Mouse (Mus musculus) forebrain, embryonic 11.5 days (tissue): Measurements from ENCODE around the gene Anapc5. TPM values are rescaled to one million over a fixed set of nuclear protein-coding genes. Genes with fewer than 3 reads are reported as not detected.

Source experiments
- ATAC-seq: fragments of 200-750 bp; cut with Nextera tagmentation; replicated peaks from 2 replicates; pipeline ENCODE4 v1.8.0; 2017; ENCODE audit warnings: moderate TSS enrichment; ENCODE audit not compliant: low FRiP score
- DNase-seq: peaks from one replicate; pipeline ENCODE4 v3.0.0-alpha.2; 2017; ENCODE audit warnings: low spot score
- H3K27ac ChIP-seq: fragments of 300-500 bp; sonication (generic); 2 replicates; pipeline ENCODE4 v1.5.1; 2014; ENCODE audit warnings: low read depth, low read length
- H3K27me3 ChIP-seq: fragments of 300-500 bp; sonication (generic); 2 replicates; pipeline ENCODE4 v1.6.1; 2014; ENCODE audit warnings: mild to moderate bottlenecking, low read length, mixed read lengths; ENCODE audit not compliant: control insufficient read depth, insufficient read depth
- H3K36me3 ChIP-seq: fragments of 300-500 bp; sonication (generic); 2 replicates; pipeline ENCODE4 v1.6.1; 2014; ENCODE audit warnings: mild to moderate bottlenecking, low read length, moderate library complexity, mixed read lengths; ENCODE audit not compliant: control insufficient read depth, insufficient read depth
- H3K4me1 ChIP-seq: fragments of 300-500 bp; sonication (generic); replicated peaks from 2 replicates; pipeline ENCODE4 v1.6.1; 2014; ENCODE audit warnings: low read length, mixed read lengths; ENCODE audit not compliant: control insufficient read depth, insufficient read depth
- H3K4me2 ChIP-seq: fragments of 300-500 bp; sonication (generic); 2 replicates; pipeline ENCODE4 v1.6.1; 2014; ENCODE audit warnings: low read depth, mild to moderate bottlenecking, low read length, moderate library complexity, mixed read lengths; ENCODE audit not compliant: severe bottlenecking
- H3K4me3 ChIP-seq: fragments of 300-500 bp; sonication (generic); 2 replicates; pipeline ENCODE4 v1.5.1; 2014; ENCODE audit warnings: low read depth, low read length
- H3K9ac ChIP-seq: fragments of 300-500 bp; sonication (generic); 2 replicates; pipeline ENCODE4 v1.6.1; 2014; ENCODE audit warnings: low read length
- H3K9me3 ChIP-seq: fragments of 300-500 bp; sonication (generic); 2 replicates; pipeline ENCODE4 v1.6.1; 2016; ENCODE audit warnings: low read length, mixed read lengths; ENCODE audit not compliant: control insufficient read depth
- WGBS: fragments of 180-500 bp; shearing (Covaris S2); extraction: QIAGEN DNeasy Blood & Tissue Kit; methylation state at CpG from one replicate; pipeline ENCODE4 v1.1.7; 2014; 5-methylcytosine and 5-hydroxymethylcytosine counted together
- polyA plus RNA-seq: library from polyadenylated mRNA; unstranded; fragments of >200 nt; fragmentation: Nextera tagmentation; extraction: Ambion mirVana; gene quantifications from 2 replicates; pipeline ENCODE4 v1.2.1, GENCODE M21; 2014

Gene Anapc5
- polyA plus RNA-seq, 1 experiment from 2014 or later = 536 TPM

DNA sequence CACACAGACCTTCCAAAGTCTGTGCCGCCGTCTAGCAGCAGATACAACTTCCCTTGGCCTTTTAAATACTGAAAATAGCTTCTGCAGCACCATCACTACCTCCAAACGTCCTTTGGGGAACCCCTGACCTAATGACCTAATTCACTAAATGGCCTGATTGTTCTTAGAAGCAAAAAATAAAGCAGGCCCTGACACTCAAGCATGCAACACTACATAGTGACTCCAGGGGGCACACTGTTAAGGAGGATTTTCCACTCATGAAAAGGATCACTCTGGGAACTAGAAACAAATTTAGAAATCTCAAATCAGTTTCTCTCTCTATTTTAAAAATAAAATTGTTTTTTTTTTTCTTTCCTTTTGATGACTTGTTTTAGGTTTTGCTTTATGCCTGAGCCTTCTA, 15.6 kb downstream of the Anapc5 start:
- 58% methylated on average over 3 of the region's 3 CpGs for WGBS
- H3K4me1 ChIP-seq = no peaks in the 10 kb centered on the region
- H3K4me2 ChIP-seq = no peak overlapping the region
- peaks cover 28% of the 10 kb centered on the region for H3K36me3 ChIP-seq
- DNase-seq = peak; percentile 30
- no peak overlapping the region for H3K4me3 ChIP-seq
- no peak overlapping the region for H3K9ac ChIP-seq
- no peak for ATAC-seq
- H3K27me3 ChIP-seq = no peaks in the 10 kb centered on the region
- no peak overlapping the region for H3K27ac ChIP-seq
- no peaks in the 10 kb centered on the region for H3K9me3 ChIP-seq

DNA sequence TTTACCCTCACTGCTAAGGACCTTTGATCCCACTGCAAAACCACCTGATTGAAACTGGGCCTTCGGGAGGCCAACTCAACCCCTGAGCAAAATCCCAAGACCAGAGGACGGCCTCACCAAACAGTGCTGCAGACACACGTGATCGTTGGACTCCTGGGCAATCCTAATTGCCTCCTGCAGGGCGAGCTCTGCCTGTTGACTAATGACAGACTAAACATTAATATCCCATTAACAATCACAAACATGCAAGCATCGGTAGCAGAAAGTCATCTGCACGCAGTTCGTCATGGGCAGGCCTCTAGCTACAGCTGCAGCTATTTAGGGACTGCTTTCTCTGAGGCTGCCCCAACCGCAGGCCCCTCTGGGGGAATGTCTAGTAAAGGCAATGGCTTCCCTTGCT, 18.4 kb downstream of the Anapc5 start:
- Histone ChIP-seq H3K4me3 (no peak overlapping the region), H3K9ac (no peak overlapping the region), H3K4me2 (no peak overlapping the region), H3K36me3 (peaks cover 45% of the 10 kb centered on the region), H3K9me3 (no peaks in the 10 kb centered on the region), H3K27me3 (no peaks in the 10 kb centered on the region), H3K4me1 (no peaks in the 10 kb centered on the region), H3K27ac (no peak overlapping the region)
- DNase-seq = no peak
- ATAC-seq = no peak
- WGBS = 85% methylated on average over 9 of the region's 9 CpGs

GRCm38 (mm10) chr5:122801684-122802083, 19.5 kb downstream of the Anapc5 start:
- Histone ChIP-seq H3K27me3 (no peaks in the 10 kb centered on the region), H3K9me3 (no peaks in the 10 kb centered on the region), H3K36me3 (peaks cover 41% of the 10 kb centered on the region), H3K4me1 (no peaks in the 10 kb centered on the region), H3K27ac (no peak overlapping the region), H3K4me2 (no peak overlapping the region), H3K9ac (no peak overlapping the region), H3K4me3 (no peak overlapping the region)
- ATAC-seq = no peak
- DNase-seq = no peak
- 95% methylated on average over 8 of the region's 8 CpGs for WGBS

DNA sequence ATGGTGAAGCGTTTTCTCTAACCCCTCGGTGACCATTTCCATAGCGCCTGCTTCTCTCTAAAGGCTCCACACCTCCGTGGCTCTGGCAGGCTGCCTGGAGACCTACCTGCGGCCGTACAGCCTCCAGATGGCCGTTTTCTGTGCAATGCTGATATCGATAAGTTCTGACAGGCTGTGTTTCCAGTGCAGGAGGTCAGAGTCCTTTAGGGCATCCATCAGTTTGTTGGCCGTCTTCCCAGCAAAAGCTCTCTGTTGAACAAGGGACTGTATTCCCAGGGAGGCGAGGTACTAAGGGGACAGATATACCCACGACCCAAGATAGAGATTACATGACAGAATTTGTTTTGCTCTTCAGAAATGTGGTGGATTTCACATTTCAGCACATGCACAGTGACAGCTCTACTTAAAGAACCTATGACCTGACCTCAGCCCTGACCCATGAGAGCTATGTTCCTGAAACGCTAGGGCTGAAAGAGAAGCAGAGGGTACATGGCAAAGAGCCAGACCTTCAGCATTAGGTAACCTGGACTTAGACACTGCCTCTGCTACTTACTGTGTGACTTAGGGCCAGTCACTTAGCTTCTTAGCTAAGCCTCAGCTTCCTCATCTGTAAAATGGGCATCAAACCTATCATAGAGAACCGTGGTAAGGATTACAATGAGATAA, 20.7 kb downstream of the Anapc5 start:
- Histone ChIP-seq H3K4me3 (no peak overlapping the region), H3K4me1 (no peaks in the 10 kb centered on the region), H3K36me3 (peaks cover 38% of the 10 kb centered on the region), H3K27ac (no peak overlapping the region), H3K9ac (no peak overlapping the region), H3K9me3 (no peaks in the 10 kb centered on the region), H3K27me3 (no peaks in the 10 kb centered on the region), H3K4me2 (no peak overlapping the region)
- ATAC-seq = no peak
- 91% methylated on average over 13 of the region's 13 CpGs for WGBS
- no peak for DNase-seq

DNA sequence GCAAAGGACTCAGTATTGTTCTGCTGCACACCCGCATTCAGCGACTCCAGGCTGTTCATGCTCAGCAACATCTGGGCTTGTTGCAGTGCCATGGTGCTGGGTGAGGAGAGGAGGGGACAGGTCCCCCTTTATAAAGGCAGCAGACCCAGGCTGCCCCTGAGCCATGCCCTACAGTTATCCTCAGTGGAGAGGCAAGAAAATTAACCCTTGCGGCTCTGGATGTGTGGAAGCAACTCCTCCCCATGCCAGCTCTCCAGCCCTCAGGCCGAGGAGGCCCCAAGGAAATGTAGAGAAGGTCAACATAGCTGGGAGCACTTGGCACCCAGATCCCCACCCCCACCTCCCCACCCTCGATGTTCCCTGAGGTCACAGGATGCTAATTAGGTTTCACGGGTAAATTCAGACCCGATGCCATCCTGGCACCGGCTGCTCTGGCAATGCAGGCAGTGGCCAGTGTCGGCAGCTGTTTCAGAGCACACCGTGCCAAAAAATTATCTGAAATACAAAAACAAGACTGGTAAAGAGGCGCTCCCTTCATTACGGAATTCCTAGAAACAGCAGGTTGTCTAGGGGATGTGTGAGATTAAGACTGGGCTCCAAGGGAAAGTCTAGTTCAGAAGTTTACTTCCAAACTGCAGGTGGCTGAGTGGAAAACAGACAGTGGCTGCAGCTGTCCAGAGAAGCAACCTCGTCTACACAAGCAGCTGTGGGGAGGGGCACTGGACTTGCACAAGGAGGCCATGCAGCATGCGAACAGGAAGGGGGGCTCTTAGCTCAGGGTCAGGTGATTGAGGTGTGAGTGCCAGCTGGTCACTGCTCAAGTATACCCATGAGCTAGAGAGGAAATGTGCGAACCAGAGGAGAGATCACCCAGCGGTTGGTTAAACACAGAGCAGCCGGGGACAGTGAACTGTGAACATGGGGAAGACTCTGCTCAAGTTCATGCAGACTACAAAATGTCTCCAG, 21.5 kb downstream of the Anapc5 start:
- DNase-seq = no peak
- Histone ChIP-seq H3K27me3 (no peaks in the 10 kb centered on the region), H3K4me1 (no peaks in the 10 kb centered on the region), H3K9ac (no peak overlapping the region), H3K27ac (no peak overlapping the region), H3K4me3 (no peak overlapping the region), H3K4me2 (no peak overlapping the region), H3K36me3 (peaks cover 31% of the 10 kb centered on the region), H3K9me3 (no peaks in the 10 kb centered on the region)
- WGBS = 91% methylated on average over 17 of the region's 17 CpGs
- no peak for ATAC-seq

GRCm38 (mm10) chr5:122798557-122799378, 22.4 kb downstream of the Anapc5 start:
- DNase-seq (peak; percentile 63), ATAC-seq (no peak)
- H3K36me3 ChIP-seq = peaks cover 23% of the 10 kb centered on the region
- H3K4me1 ChIP-seq = no peaks in the 10 kb centered on the region
- 84% methylated on average over 17 of the region's 17 CpGs for WGBS
- H3K9me3 ChIP-seq = no peaks in the 10 kb centered on the region
- H3K4me3 ChIP-seq = no peak overlapping the region
- no peaks in the 10 kb centered on the region for H3K27me3 ChIP-seq
- no peak overlapping the region for H3K27ac ChIP-seq
- no peak overlapping the region for H3K9ac ChIP-seq
- H3K4me2 ChIP-seq = no peak overlapping the region

DNA sequence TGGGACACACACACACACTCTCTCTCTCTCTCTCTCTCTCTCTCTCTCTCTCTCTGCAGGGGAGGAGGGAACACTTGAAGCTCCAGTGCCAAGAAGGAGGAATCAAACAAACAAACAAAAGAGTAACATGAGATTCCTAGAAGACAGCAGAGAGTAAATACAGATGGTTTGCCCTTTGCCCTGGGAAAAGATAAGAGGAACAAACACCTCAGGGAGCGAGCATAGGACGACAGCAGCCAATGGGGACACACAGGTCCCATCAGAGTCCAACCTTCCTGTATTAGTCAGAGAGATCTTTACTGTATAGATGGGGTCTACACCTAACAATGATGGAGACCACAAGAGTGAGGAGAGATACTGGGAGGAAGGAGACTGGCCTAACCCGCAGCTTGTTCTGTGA, 23.3 kb downstream of the Anapc5 start:
- no peak overlapping the region for H3K27ac ChIP-seq
- no peaks in the 10 kb centered on the region for H3K4me1 ChIP-seq
- H3K9me3 ChIP-seq = no peaks in the 10 kb centered on the region
- 98% methylated on average over 3 of the region's 3 CpGs for WGBS
- H3K36me3 ChIP-seq = peaks cover 20% of the 10 kb centered on the region; the same call in 1 of the 2 replicates
- no peak overlapping the region for H3K9ac ChIP-seq
- no peak overlapping the region for H3K4me2 ChIP-seq
- no peaks in the 10 kb centered on the region for H3K27me3 ChIP-seq
- ATAC-seq (no peak), DNase-seq (no peak)
- no peak overlapping the region for H3K4me3 ChIP-seq

GRCm38 (mm10) chr5:122788696-122789095, 32.4 kb downstream of the Anapc5 start:
- Histone ChIP-seq H3K36me3 (peaks cover 14% of the 10 kb centered on the region; the same call in 1 of the 2 replicates), H3K4me2 (no peak overlapping the region), H3K27ac (no peak overlapping the region), H3K4me1 (no peaks in the 10 kb centered on the region), H3K4me3 (no peak overlapping the region), H3K9me3 (no peaks in the 10 kb centered on the region), H3K27me3 (no peaks in the 10 kb centered on the region), H3K9ac (no peak overlapping the region)
- WGBS = 98% methylated on average over 2 of the region's 2 CpGs
- ATAC-seq (no peak), DNase-seq (no peak)
